Mouse (Mus musculus) cerebellum, adult 11-12 months (tissue): ENCODE results near the gene Gm9611.
"Not testable (repeated sequence)": the region's sequence is repeated elsewhere in the genome, so short reads cannot be mapped to it uniquely, and the experiment has no call there.

ENCODE experiments used
- DNase-seq: peaks from one replicate; pipeline ENCODE4 v3.0.0; 2022

Gm9611 gene

DNA sequence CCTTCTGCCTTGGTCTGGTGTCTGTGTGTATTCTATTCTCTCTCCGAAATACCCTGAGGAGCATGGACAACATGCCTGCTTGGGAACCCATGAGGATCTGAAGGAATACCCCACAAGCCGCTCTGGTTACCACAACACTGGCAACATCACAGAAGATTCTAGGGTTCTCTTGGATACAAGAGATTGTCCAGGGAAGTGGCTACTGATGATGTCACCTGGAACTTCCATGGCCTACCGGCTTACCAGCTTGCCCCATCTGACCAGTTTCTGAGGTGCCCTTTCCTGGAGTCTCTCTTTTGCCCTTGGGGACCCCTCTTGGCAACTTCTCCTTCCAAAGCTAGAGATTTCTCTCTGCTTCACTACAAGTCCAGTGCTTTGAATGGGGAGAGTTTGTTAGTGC is at the start of gene Gm9611:
Gm9611 (minus strand) TSS at position 101 of the 400 bp plus-strand sequence.
- DNase-seq = not testable (repeated sequence)

DNA sequence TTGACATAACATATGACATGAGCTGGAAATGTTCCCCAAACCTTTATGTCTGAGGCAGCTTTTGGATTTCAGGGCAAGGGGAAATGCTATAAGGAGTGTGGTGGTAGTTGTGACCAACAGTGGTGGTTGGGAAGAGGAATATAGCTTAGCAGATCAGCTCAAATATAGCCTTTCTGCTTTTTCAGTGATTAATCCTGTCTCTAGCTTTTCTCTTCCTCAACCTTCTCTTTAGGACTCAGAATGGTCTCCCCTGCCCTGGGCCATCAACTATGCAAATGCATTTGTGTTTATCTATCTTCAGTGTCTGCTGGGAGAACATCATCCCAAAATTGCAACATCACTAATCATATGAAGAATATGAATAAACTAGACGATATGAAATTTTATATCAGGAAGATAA is 12.8 kb upstream of the Gm9611 start, which contains the start of gene Gm7995:
Gm7995 (plus strand) TSS at position 301 of the 400 bp plus-strand sequence.
- not testable (repeated sequence) for DNase-seq

DNA sequence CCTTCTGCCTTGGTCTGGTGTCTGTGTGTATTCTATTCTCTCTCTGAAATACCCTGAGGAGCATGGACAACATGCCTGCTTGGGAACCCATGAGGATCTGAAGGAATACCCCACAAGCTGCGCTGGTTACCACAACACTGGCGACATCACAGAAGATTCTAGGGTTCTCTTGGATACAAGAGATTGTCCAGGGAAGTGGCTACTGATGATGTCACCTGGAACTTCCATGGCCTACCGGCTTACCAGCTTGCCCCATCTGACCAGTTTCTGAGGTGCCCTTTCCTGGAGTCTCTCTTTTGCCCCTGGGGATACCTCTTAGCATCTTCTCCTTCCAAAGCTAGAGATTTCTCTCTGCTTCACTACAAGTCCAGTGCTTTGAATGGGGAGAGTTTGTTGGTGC is 37.2 kb downstream of the Gm9611 start, which contains the start of gene Gm17026:
Gm17026 (minus strand) TSS at position 101 of the 400 bp plus-strand sequence.
- not testable (repeated sequence) for DNase-seq
